27 mouse cellular contexts compared by ENCODE assay signal in genomic region chr7:93285748-93286147, GRCm38 (mm10).
"Had no signal": no experiment of that assay in that cellular context is flagged by ENCODE, and none has a peak within 500 bp of the region (broad histone marks: within the 10 kb centered on the region; RNA-seq: fewer than 3 reads in every experiment).

No protein-coding gene starts in this region.

- H3K9ac ChIP-seq: heart, embryonic 12.5 days; hindbrain, embryonic 12.5 days; hindbrain, embryonic 15.5 days; intestine, embryonic 15.5 days; limb, embryonic 12.5 days; liver, embryonic 13.5 days; liver, embryonic 15.5 days; liver, postnatal 0 days had no signal

- H3K9me3 ChIP-seq: hindbrain, embryonic 10.5 days; hindbrain, embryonic 12.5 days; hindbrain, embryonic 15.5 days; intestine, embryonic 15.5 days; limb, embryonic 10.5 days; limb, embryonic 12.5 days had no signal

- ATAC-seq: inflammation-experienced regulatory T-cells, adult 6 months; intestine, embryonic 15.5 days; intestine, postnatal 0 days; liver, postnatal 0 days had no signal

- H3K4me2 ChIP-seq: heart, embryonic 12.5 days; hindbrain, embryonic 12.5 days; hindbrain, embryonic 15.5 days; intestine, embryonic 15.5 days; limb, embryonic 12.5 days; liver, embryonic 11.5 days; liver, embryonic 13.5 days; liver, embryonic 15.5 days had no signal

- H3K27ac ChIP-seq: gastrocnemius, adult 2 months; heart, embryonic 10.5 days; hindbrain, embryonic 10.5 days; hindbrain, embryonic 12.5 days; hindbrain, embryonic 15.5 days; intestine, embryonic 15.5 days; layer of hippocampus, adult 2 months; left cerebral cortex, adult 2 months; limb, embryonic 10.5 days; limb, embryonic 12.5 days; liver, embryonic 13.5 days; liver, embryonic 15.5 days had no signal

- H3K4me1 ChIP-seq: heart, embryonic 10.5 days; heart, embryonic 12.5 days; hindbrain, embryonic 10.5 days; hindbrain, embryonic 12.5 days; hindbrain, embryonic 15.5 days; intestine, embryonic 15.5 days; limb, embryonic 10.5 days; limb, embryonic 12.5 days; liver, embryonic 13.5 days; liver, embryonic 15.5 days had no signal

- DNase-seq: gastrocnemius, adult 2 months; gastrocnemius, postnatal 10 days; gastrocnemius, postnatal 25 days; heart, adult 18-20 months; heart, postnatal 10 days; heart, postnatal 4 days; kidney, adult 18-20 months; kidney, adult 8-10 months; kidney, postnatal 10 days; kidney, postnatal 25 days; kidney, postnatal 4 days; liver, embryonic 13.5 days; liver, postnatal 0 days had no signal

- H3K36me3 ChIP-seq: heart, embryonic 10.5 days; heart, embryonic 12.5 days; hindbrain, embryonic 10.5 days; hindbrain, embryonic 12.5 days; hindbrain, embryonic 15.5 days; intestine, embryonic 15.5 days; limb, embryonic 10.5 days; limb, embryonic 12.5 days; liver, embryonic 13.5 days; liver, embryonic 15.5 days had no signal

- H3K27me3 ChIP-seq: heart, embryonic 12.5 days; hindbrain, embryonic 12.5 days; hindbrain, embryonic 15.5 days; intestine, embryonic 15.5 days; limb, embryonic 12.5 days; liver, embryonic 13.5 days; liver, embryonic 15.5 days had no signal

- H3K4me3 ChIP-seq: gastrocnemius, adult 2 months; heart, embryonic 10.5 days; heart, embryonic 12.5 days; hindbrain, embryonic 10.5 days; hindbrain, embryonic 12.5 days; hindbrain, embryonic 15.5 days; intestine, embryonic 15.5 days; layer of hippocampus, adult 2 months; left cerebral cortex, adult 2 months; limb, embryonic 10.5 days; limb, embryonic 12.5 days; liver, embryonic 13.5 days; liver, embryonic 15.5 days had no signal
